8 mouse cellular contexts compared by ENCODE assay signal in the genomic region with DNA sequence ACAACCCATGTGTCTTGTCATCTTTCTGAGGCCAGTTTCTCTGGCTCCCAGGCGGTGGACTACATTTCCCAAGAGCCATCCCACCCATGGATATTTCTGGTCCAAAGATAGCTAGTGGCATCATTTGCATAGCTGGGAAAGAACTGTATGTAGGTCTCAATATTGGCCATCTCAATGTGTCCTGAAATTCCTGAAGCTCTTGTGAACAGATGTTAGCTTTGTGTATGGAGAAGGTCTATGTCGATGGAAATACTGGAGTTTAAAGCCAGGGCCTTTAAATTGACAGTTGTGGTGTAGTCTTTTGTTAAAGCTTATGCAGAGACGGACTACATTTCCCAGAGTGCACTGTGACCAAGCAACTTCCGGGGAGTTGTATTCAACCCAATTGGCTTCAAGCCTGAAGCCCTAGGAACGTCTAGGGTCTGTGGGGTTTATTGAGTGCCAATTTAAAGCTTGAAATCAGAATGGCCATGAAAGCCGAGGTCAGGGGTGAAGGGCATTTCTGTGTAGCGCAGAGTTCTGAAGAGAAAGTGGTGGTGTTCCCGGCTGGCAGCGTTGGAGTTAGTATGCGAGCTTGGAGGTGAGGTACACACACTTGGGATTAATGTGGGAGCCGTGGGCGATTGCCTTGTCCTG. TPM values are rescaled to one million over a fixed set of nuclear protein-coding genes. Genes with fewer than 3 reads are reported as not detected.
A peak's percentile ranks its signal among the peaks of the same experiment; 100 is the strongest.
DNase-seq lines count a peak whose midpoint lies in the region; ATAC-seq lines count a peak whose summit lies in the region.

No protein-coding gene starts in this region.

- H3K27ac ChIP-seq in hindbrain, embryonic 13.5 days, result peak overlapping the region; percentile 80

- H3K9ac ChIP-seq in hindbrain, embryonic 13.5 days, result peak overlapping the region; percentile 77

- H3K4me3 ChIP-seq in hindbrain, embryonic 13.5 days, result peak overlapping the region; percentile 66

- peaks cover 29% of the 10 kb centered on the region for H3K36me3 ChIP-seq in hindbrain, embryonic 13.5 days

- H3K9me3 ChIP-seq in hindbrain, embryonic 13.5 days, result no peaks in the 10 kb centered on the region

- WGBS in hindbrain, embryonic 13.5 days, result 3% methylated on average over 12 of the region's 12 CpGs

- peak; percentile 77 for ATAC-seq in hindbrain, embryonic 13.5 days (ENCODE audit: low FRiP score)

- H3K4me1 ChIP-seq in hindbrain, embryonic 13.5 days (replicated peaks), result peaks cover 43% of the 10 kb centered on the region

- peak overlapping the region; percentile 80 for H3K4me2 ChIP-seq in hindbrain, embryonic 13.5 days

- H3K27me3 ChIP-seq in hindbrain, embryonic 13.5 days, result no peaks in the 10 kb centered on the region

- DNase-seq in R1 (ENCODE audit: low read depth, low spot score), result peak; percentile 88
- peak; percentile 78 to 85 for DNase-seq in cerebellum, postnatal 14 days
- peak; percentile 42 to 56 for DNase-seq in frontal cortex, postnatal 14 days (ENCODE audit: low spot score in 2 of 2)
- peak; percentile 81 to 88 for DNase-seq in layer of hippocampus, postnatal 14 days (ENCODE audit: low spot score in 2 of 2)
- peak; percentile 88 for DNase-seq in lung, postnatal 10 days
- peak; percentile 54 for DNase-seq in ovary, postnatal 14 days (ENCODE audit: low spot score)
- peak; percentile 55 to 71 for DNase-seq in thymus, postnatal 10 days (ENCODE audit: low spot score in 2 of 2)

RNA-seq across cellular contexts. Expression of a gene that starts 2.8 kb away (rescaled TPM):
- polyA plus RNA-seq in hindbrain, embryonic 13.5 days (2015; fragmentation: Nextera tagmentation; extraction: Ambion mirVana), result 28.6 and 30.0 TPM in 2 replicates
- 10 to 100 TPM; 16.3 to 19.4 TPM for total RNA-seq in layer of hippocampus, postnatal 14 days (2021)

RNA-seq across cellular contexts. Expression of a gene that starts 34.7 kb away (rescaled TPM):
- polyA plus RNA-seq in hindbrain, embryonic 13.5 days (2015; fragmentation: Nextera tagmentation; extraction: Ambion mirVana), result 12.4 and 13.0 TPM in 2 replicates
- total RNA-seq in layer of hippocampus, postnatal 14 days (2021), result 10 to 100 TPM; 16.5 to 18.0 TPM

RNA-seq across cellular contexts. Expression of a gene that starts 34.9 kb away (rescaled TPM):
- polyA plus RNA-seq in hindbrain, embryonic 13.5 days (2015; fragmentation: Nextera tagmentation; extraction: Ambion mirVana), result 14.2 and 14.7 TPM in 2 replicates
- total RNA-seq in layer of hippocampus, postnatal 14 days (2021), result 10 to 100 TPM in 1 of 2 experiments, 1 to 10 TPM in 1; 9.8 to 10.9 TPM

RNA-seq across cellular contexts. Expression of a gene that starts 41.0 kb away (rescaled TPM):
- polyA plus RNA-seq in hindbrain, embryonic 13.5 days (2015; fragmentation: Nextera tagmentation; extraction: Ambion mirVana), result 18.2 and 18.9 TPM in 2 replicates
- 10 to 100 TPM; 13.5 to 14.8 TPM for total RNA-seq in layer of hippocampus, postnatal 14 days (2021)

RNA-seq across cellular contexts. Expression of a gene that starts 50.4 kb away (rescaled TPM):
- polyA plus RNA-seq in hindbrain, embryonic 13.5 days (2015; fragmentation: Nextera tagmentation; extraction: Ambion mirVana), result 17.2 and 17.3 TPM in 2 replicates
- 10 to 100 TPM; 15.2 to 17.9 TPM for total RNA-seq in layer of hippocampus, postnatal 14 days (2021)

Comparison
In these comparisons a context has a peak if more than half of its experiments do, and no peak if none do; other contexts are left out.
1. Peak in every context shown above with its lines: DNase-seq, ATAC-seq, H3K4me3 ChIP-seq and H3K27ac ChIP-seq.